In genomic region chr6:85304966-85305365, GRCm38 (mm10) we compare ENCODE assay signal across 23 mouse cellular contexts.
"Had no signal": no experiment of that assay in that cellular context is flagged by ENCODE, and none has a peak within 500 bp of the region (broad histone marks: within the 10 kb centered on the region; RNA-seq: fewer than 3 reads in every experiment).

No protein-coding gene starts in this region.

- DNase-seq: gastrocnemius, adult 2 months; gastrocnemius, postnatal 10 days; gastrocnemius, postnatal 25 days; heart, adult 11 months; heart, adult 2 months; heart, postnatal 14 days; heart, postnatal 36 days; kidney, adult 2 months; kidney, postnatal 10 days; kidney, postnatal 25 days; kidney, postnatal 4 days; layer of hippocampus, adult 9-11 months; liver; liver, embryonic 13.5 days had no signal

- H3K4me3 ChIP-seq: gastrocnemius, adult 2 months; heart, adult 2 months; heart, embryonic 13.5 days; heart, embryonic 15.5 days; hindbrain, embryonic 12.5 days; intestine, embryonic 15.5 days; left cerebral cortex, adult 2 months; limb, embryonic 10.5 days; limb, embryonic 12.5 days; liver, embryonic 13.5 days; liver, embryonic 15.5 days had no signal

- H3K27ac ChIP-seq: gastrocnemius, adult 2 months; heart, adult 2 months; heart, embryonic 13.5 days; heart, embryonic 15.5 days; hindbrain, embryonic 12.5 days; hindbrain, embryonic 14.5 days; intestine, embryonic 15.5 days; left cerebral cortex, adult 2 months; limb, embryonic 10.5 days; limb, embryonic 12.5 days; liver, embryonic 13.5 days; liver, embryonic 15.5 days had no signal
